Mouse (Mus musculus): ENCODE data around the gene Amigo3. TPM values are rescaled to one million over a fixed set of nuclear protein-coding genes. Genes with fewer than 3 reads are reported as not detected.

Gene Amigo3
- total and polyA plus RNA-seq, 2 experiments from 2014 or later: 1.6 to 7.6 TPM

DNA sequence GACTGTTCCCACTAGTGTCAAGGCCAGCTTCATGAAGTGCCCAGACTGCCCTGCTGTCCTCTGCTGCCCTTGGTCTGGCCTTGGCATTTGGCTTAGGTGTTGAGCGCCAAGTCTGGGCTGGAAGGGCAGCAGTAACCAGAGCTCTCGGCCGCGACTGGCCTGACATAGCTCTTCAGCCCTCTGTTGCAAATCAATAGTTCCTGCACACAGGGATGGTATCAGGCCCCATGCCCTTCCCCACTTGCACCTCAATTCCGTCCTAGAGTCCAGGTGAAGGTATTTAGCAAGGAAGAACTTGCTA lies 4.3 kb downstream of the Amigo3 start:
- WGBS: 58% methylated on average over 5 of the region's 5 CpGs
- DNase-seq (ENCODE audit: low spot score): no peak
- Histone ChIP-seq H3K9ac (replicated peaks; ENCODE audit: low read depth, low read length) (no peak overlapping the region), H3K27me3 (ENCODE audit: control insufficient read depth, insufficient read depth, low read length) (no peaks in the 10 kb centered on the region), H3K4me1 (ENCODE audit: control insufficient read depth, insufficient read depth) (no peaks in the 10 kb centered on the region; the same call in 1 of the 2 replicates), H3K4me3 (ENCODE audit: low read depth, low read length) (no peak overlapping the region), H3K27ac (ENCODE audit: low read depth) (peak overlapping the region; percentile 27; the same call in 1 of the 2 replicates), H3K36me3 (replicated peaks; ENCODE audit: control insufficient read depth, insufficient read depth, low read length) (peaks cover 68% of the 10 kb centered on the region), H3K4me2 (ENCODE audit: low read depth, low read length) (no peak overlapping the region), H3K9me3 (replicated peaks; ENCODE audit: control insufficient read depth, low read length) (no peaks in the 10 kb centered on the region)
- TF ChIP-seq CTCF (IDR thresholded peaks at IDR 0.05; ENCODE audit: low read depth): no peak
- TF ChIP-seq EP300 (IDR thresholded peaks at IDR 0.05; ENCODE audit: low read depth): no peak
- ATAC-seq (ENCODE audit: insufficient read depth, low read depth): no peak

DNA sequence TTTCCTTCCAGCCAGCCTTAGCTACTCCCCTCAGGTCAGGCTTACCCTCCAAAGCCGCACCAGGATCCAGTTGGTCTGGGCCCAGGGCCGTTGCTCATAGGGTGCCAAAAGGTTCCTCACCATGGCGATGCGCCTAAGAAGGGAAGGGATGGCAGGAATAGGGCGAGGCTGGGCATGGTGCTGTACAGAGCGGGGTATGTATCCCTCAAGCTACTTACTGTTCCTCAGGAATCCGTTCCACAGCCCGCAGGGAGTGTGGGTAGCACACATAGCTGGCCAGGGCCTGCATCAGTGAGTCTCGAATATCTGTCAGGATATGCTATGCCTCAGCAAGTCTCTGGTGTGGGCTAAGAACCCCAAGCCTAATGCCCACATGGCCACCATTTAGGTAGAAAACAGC lies 5.3 kb downstream of the Amigo3 start:
- Histone ChIP-seq H3K4me2 (ENCODE audit: low read depth, low read length) (no peak overlapping the region), H3K36me3 (replicated peaks; ENCODE audit: control insufficient read depth, insufficient read depth, low read length) (peaks cover 79% of the 10 kb centered on the region), H3K4me1 (ENCODE audit: control insufficient read depth, insufficient read depth) (no peaks in the 10 kb centered on the region; the same call in 1 of the 2 replicates), H3K27ac (ENCODE audit: low read depth) (no peak overlapping the region), H3K27me3 (ENCODE audit: control insufficient read depth, insufficient read depth, low read length) (no peaks in the 10 kb centered on the region), H3K4me3 (ENCODE audit: low read depth, low read length) (no peak overlapping the region), H3K9me3 (replicated peaks; ENCODE audit: control insufficient read depth, low read length) (no peaks in the 10 kb centered on the region), H3K9ac (replicated peaks; ENCODE audit: low read depth, low read length) (no peak overlapping the region)
- WGBS: 91% methylated on average over 9 of the region's 9 CpGs
- TF ChIP-seq EP300 (IDR thresholded peaks at IDR 0.05; ENCODE audit: low read depth) (no peak), CTCF (IDR thresholded peaks at IDR 0.05; ENCODE audit: low read depth) (no peak)
- ATAC-seq (ENCODE audit: insufficient read depth, low read depth): no peak
- DNase-seq (ENCODE audit: low spot score): no peak

DNA sequence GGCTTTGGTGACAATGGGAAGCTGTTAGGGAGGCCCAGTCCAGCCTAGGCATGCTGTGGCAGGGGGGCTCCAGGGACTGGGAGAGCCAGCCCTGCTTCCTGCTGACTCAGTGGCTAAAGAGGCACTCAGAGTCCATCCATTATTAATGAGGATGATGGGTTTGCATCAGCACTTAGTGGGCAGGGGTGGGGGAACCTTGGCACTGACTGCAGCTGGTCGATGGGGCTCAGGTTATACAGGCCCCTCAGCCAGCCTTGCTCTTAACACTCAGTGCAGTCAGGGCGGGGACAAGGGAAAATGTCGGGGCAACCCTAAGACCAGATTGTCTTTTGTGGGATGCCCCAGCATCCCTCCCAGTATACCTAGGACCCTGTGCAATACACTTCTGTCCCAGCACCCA lies 9.2 kb downstream of the Amigo3 start:
- ATAC-seq (ENCODE audit: insufficient read depth, low read depth) (no peak), DNase-seq (ENCODE audit: low spot score) (no peak)
- Histone ChIP-seq H3K9ac (replicated peaks; ENCODE audit: low read depth, low read length) (no peak overlapping the region), H3K36me3 (replicated peaks; ENCODE audit: control insufficient read depth, insufficient read depth, low read length) (peaks cover 75% of the 10 kb centered on the region), H3K27me3 (ENCODE audit: control insufficient read depth, insufficient read depth, low read length) (no peaks in the 10 kb centered on the region), H3K9me3 (replicated peaks; ENCODE audit: control insufficient read depth, low read length) (no peaks in the 10 kb centered on the region), H3K4me1 (ENCODE audit: control insufficient read depth, insufficient read depth) (no peaks in the 10 kb centered on the region), H3K4me2 (ENCODE audit: low read depth, low read length) (no peak overlapping the region), H3K27ac (ENCODE audit: low read depth) (no peak overlapping the region), H3K4me3 (ENCODE audit: low read depth, low read length) (no peak overlapping the region)
- TF ChIP-seq EP300 (IDR thresholded peaks at IDR 0.05; ENCODE audit: low read depth) (no peak), CTCF (IDR thresholded peaks at IDR 0.05; ENCODE audit: low read depth) (no peak)
- WGBS: 92% methylated on average over 3 of the region's 3 CpGs

DNA sequence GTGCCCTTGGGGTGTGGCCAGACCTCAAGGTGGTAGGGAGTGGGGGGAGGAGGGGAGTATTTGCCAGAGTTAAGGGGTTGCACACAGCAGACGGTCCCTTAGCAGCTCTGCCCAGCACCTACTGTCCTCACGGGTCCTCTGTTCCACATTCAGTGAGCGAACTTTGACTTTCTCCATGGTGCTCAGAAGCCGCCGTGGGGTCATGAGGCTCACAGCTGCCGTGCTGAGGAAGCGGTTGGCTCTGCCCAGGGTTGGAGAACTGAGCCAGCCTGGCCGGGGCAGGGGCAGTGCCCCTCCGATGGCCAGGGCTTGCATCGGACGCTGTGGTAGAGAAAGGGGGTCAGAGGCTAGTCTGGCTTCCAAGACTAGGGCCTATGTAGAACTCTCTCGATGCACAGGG lies 10.4 kb downstream of the Amigo3 start:
- Histone ChIP-seq H3K9ac (replicated peaks; ENCODE audit: low read depth, low read length) (no peak overlapping the region), H3K27ac (ENCODE audit: low read depth) (no peak overlapping the region), H3K4me3 (ENCODE audit: low read depth, low read length) (no peak overlapping the region), H3K4me2 (ENCODE audit: low read depth, low read length) (no peak overlapping the region), H3K36me3 (replicated peaks; ENCODE audit: control insufficient read depth, insufficient read depth, low read length) (peaks cover 67% of the 10 kb centered on the region), H3K4me1 (ENCODE audit: control insufficient read depth, insufficient read depth) (no peaks in the 10 kb centered on the region), H3K9me3 (replicated peaks; ENCODE audit: control insufficient read depth, low read length) (no peaks in the 10 kb centered on the region), H3K27me3 (ENCODE audit: control insufficient read depth, insufficient read depth, low read length) (no peaks in the 10 kb centered on the region)
- TF ChIP-seq CTCF (IDR thresholded peaks at IDR 0.05; ENCODE audit: low read depth) (no peak), EP300 (IDR thresholded peaks at IDR 0.05; ENCODE audit: low read depth) (no peak)
- no peak for ATAC-seq (ENCODE audit: insufficient read depth, low read depth)
- no peak for DNase-seq (ENCODE audit: low spot score)
- WGBS: 91% methylated on average over 12 of the region's 12 CpGs

DNA sequence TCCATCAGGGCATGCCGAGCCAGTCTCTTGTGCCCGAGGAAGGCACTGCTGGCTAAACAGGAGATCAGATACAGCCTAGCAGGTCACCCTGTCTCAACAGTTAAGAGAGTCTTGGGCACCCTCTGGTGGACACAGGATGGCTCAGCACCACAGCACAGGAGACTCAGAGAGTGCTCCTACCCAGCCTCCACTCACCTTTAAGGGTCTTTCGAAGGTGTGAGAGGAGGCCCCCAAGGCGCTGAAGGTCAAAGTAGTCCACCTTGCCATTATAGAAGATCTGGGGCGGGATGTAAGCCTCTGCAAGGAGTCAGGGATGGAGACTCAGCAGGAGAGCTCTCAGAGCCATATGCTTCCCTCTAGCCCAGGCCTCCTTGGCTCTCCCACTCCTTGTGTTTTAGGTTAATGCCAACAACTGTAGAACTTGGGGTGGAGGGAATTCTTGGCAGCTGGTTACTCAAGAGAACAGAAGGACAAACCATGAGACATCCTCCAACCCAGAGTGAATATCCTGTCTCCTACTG lies 12.6 kb downstream of the Amigo3 start:
- H3K36me3 ChIP-seq (replicated peaks; ENCODE audit: control insufficient read depth, insufficient read depth, low read length): peaks cover 52% of the 10 kb centered on the region

DNA sequence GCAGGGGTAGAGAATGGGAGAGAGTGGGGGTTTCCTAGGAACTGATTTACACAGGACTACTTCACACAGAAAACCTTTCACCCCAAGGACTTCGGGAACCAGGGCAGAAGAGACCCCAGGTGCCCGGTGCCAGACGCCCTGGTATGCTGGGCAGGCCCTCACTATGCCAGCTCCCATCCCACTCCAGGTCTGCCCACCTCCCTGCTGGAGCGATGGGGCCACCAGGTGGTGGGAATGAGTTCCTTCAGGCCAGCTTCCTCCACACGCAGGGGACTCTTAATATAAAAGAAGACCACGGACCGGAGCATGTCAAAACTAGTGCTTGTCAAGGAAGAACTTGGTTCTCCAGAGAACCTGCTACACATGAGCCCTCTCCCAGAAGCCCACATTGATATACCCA lies 14.2 kb downstream of the Amigo3 start:
- H3K4me3 ChIP-seq (ENCODE audit: low read depth, low read length): no peak overlapping the region
- H3K27me3 ChIP-seq (ENCODE audit: control insufficient read depth, insufficient read depth, low read length): no peaks in the 10 kb centered on the region
- WGBS: 83% methylated on average over 7 of the region's 7 CpGs
- peaks cover 5% of the 10 kb centered on the region for H3K4me1 ChIP-seq (ENCODE audit: control insufficient read depth, insufficient read depth)
- no peak overlapping the region for H3K9ac ChIP-seq (replicated peaks; ENCODE audit: low read depth, low read length)
- ATAC-seq (ENCODE audit: insufficient read depth, low read depth): no peak
- peaks cover 48% of the 10 kb centered on the region for H3K36me3 ChIP-seq (replicated peaks; ENCODE audit: control insufficient read depth, insufficient read depth, low read length)
- no peak overlapping the region for H3K27ac ChIP-seq (ENCODE audit: low read depth)
- no peak overlapping the region for H3K4me2 ChIP-seq (ENCODE audit: low read depth, low read length)
- DNase-seq (ENCODE audit: low spot score): no peak
- no peaks in the 10 kb centered on the region for H3K9me3 ChIP-seq (replicated peaks; ENCODE audit: control insufficient read depth, low read length)
- TF ChIP-seq EP300 (IDR thresholded peaks at IDR 0.05; ENCODE audit: low read depth): no peak
- TF ChIP-seq CTCF (IDR thresholded peaks at IDR 0.05; ENCODE audit: low read depth): 0 out of 2 replicates have a peak, but pooled peaks have one; percentile 10

More for the DNA sequence above, 12.6 kb downstream of the Amigo3 start:
- H3K27ac ChIP-seq (ENCODE audit: low read depth): no peak overlapping the region
- H3K4me1 ChIP-seq (ENCODE audit: control insufficient read depth, insufficient read depth): no peaks in the 10 kb centered on the region
- H3K4me3 ChIP-seq (ENCODE audit: low read depth, low read length): no peak overlapping the region
- DNase-seq (ENCODE audit: low spot score): peak; percentile 62
- ATAC-seq (ENCODE audit: insufficient read depth, low read depth): peak; percentile 56; the same call in 1 of the 2 replicates
- H3K27me3 ChIP-seq (ENCODE audit: control insufficient read depth, insufficient read depth, low read length): no peaks in the 10 kb centered on the region
- no peak overlapping the region for H3K4me2 ChIP-seq (ENCODE audit: low read depth, low read length)
- TF ChIP-seq CTCF (IDR thresholded peaks at IDR 0.05; ENCODE audit: low read depth): peak; percentile 68
- no peak for TF ChIP-seq EP300 (IDR thresholded peaks at IDR 0.05; ENCODE audit: low read depth)
- WGBS: 39% methylated on average over 5 of the region's 5 CpGs
- no peak overlapping the region for H3K9ac ChIP-seq (replicated peaks; ENCODE audit: low read depth, low read length)
- no peaks in the 10 kb centered on the region for H3K9me3 ChIP-seq (replicated peaks; ENCODE audit: control insufficient read depth, low read length)
